Mouse (Mus musculus) gastrocnemius, adult 18-20 months (tissue): ENCODE measurements around the gene Mesp1. TPM values are rescaled to one million over a fixed set of nuclear protein-coding genes. Genes with fewer than 3 reads are reported as not detected.

Experiments used
- DNase-seq: peaks from one replicate; pipeline ENCODE4 v3.0.0; 2021; ENCODE audit warnings: low spot score
- total RNA-seq, 2 experiments: library from RNA; stranded (reverse); gene quantifications; 2 replicates each; pipeline ENCODE4 v1.2.3; 2021

Gene Mesp1
- total RNA-seq, 2 experiments from 2014 or later, result not detected

DNA sequence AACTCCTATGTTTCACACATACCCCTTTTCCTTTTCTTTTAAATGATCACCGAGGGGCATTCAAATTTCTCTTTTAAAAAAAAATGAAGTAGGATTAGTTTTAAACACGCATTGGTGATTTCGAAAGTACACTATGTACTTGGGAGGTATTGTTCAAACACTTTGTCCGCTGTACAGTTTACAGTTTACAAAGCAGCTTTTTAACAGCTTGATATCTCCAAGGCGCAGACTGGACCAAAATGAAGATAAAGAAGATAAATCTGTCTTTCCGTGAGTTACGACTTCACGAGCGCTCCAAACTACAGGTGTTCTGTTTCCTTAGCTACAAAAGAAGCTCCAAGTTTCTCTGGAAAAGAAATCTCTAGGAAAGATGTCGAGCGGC lies 51.3 kb downstream of the Mesp1 start:
- no peak for DNase-seq

Other genes with a start within 250 kb of the Mesp1 start
- gene Rhcg, start 176.1 kb downstream of the Mesp1 start, total RNA-seq, result not detected
- not detected for gene Ticrr, start 133.6 kb downstream of the Mesp1 start, total RNA-seq
- under 1 TPM; 0.27 to 0.40 TPM for gene Kif7, start 78.1 kb downstream of the Mesp1 start, total RNA-seq
- 10 to 100 TPM; 10.3 to 18.3 TPM for gene Plin1, start 60.9 kb downstream of the Mesp1 start, total RNA-seq
- 10 to 100 TPM; 12.9 to 14.1 TPM for gene Pex11a, start 50.7 kb downstream of the Mesp1 start, total RNA-seq
- gene Wdr93, start 50.6 kb downstream of the Mesp1 start, total RNA-seq, result under 1 TPM; 0.09 to 0.16 TPM
- gene Mesp2, start 16.9 kb upstream of the Mesp1 start, total RNA-seq, result not detected
- gene Anpep, start 67.3 kb upstream of the Mesp1 start, total RNA-seq, result 1 to 10 TPM; 3.8 to 5.6 TPM
- gene Ap3s2, start 126.9 kb upstream of the Mesp1 start, total RNA-seq, result 10 to 100 TPM; 17.1 to 24.9 TPM
- gene Arpin, start 141.6 kb upstream of the Mesp1 start, total RNA-seq, result 1 to 10 TPM; 2.3 to 3.1 TPM
- gene Zfp710, start 231.0 kb upstream of the Mesp1 start, total RNA-seq, result 10 to 100 TPM; 21.1 to 31.3 TPM